Mouse (Mus musculus): ENCODE measurements around the gene Mras.

Gene Mras

DNA sequence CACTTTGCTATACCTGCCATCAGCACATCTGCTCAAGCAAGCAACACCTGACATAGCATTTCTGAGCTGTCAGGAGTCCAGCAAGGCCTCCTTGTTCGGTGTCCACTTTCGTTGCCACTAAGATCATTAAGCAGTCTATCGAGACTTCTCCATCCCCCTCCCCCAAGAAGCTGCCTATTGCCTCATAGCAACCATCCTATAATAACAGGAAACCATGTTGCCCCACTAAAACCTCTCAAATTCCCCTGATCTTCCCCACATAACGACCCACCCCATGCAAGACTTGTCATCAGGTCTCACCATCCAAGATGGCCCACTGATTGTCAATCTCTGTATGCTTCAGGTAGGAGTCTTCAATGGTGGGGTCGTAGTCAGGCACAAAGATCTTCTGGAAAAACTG is 26.1 kb downstream of the Mras start:
- no peak for DNase-seq (ENCODE audit: low spot score)

- DNase-seq (ENCODE audit: low spot score): no peak
Measured at GRCm38 (mm10) chr9:99409280-99409679, 27.9 kb downstream of the Mras start.

- no peak for DNase-seq (ENCODE audit: low spot score)
Measured at GRCm38 (mm10) chr9:99401288-99401974, 35.8 kb downstream of the Mras start.

GRCm38 (mm10) chr9:99400781-99401180 is 36.4 kb downstream of the Mras start:
- no peak for DNase-seq (ENCODE audit: low spot score)

GRCm38 (mm10) chr9:99397056-99397815 is 39.9 kb downstream of the Mras start:
- no peak for DNase-seq (ENCODE audit: low spot score)

DNA sequence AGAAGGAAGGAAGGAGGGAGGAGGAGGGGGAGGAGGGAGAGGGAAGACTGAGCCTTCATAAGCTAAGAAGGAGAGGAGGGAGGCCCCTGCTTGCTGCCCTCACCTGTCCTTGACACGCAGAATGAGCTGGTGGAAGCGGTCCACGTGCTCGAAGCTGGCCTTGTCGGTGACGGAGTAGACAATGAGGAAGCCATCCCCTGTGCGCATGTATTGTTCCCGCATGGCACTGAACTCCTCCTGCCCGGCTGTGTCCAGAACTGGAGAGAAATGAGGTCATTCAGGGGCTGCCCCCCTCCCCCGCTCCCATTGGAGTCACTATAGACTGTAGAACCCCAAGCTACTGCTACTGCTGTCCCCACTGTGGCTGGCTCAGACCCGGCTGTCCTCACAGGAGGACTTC is 42.8 kb downstream of the Mras start:
- no peak for DNase-seq (ENCODE audit: low spot score)

GRCm38 (mm10) chr9:99393146-99393545 is 44.0 kb downstream of the Mras start:
- DNase-seq (ENCODE audit: low spot score): no peak

- no peak for DNase-seq (ENCODE audit: low spot score)
Measured at GRCm38 (mm10) chr9:99391557-99391956, 45.6 kb downstream of the Mras start.

DNA sequence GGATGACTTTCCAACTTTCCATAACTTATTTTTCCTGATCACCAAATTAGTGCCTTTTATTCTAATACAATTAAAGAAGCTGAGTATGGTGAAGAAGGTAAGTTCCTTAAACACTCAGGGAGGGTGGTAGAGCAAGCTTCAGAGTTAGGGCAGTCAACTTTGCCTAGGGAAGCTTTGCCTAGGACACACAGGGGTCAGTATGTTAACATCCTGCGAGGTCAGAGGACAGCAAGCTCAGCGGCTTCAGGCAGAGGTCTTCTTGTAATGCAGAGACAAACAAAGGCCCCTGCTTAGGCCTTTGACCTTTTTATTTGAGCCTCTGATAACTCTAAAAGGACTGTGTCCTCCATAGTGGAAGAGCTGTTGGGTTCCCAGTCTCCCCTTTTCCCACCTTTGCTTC is 46.5 kb downstream of the Mras start:
- DNase-seq (ENCODE audit: low spot score): no peak

DNA sequence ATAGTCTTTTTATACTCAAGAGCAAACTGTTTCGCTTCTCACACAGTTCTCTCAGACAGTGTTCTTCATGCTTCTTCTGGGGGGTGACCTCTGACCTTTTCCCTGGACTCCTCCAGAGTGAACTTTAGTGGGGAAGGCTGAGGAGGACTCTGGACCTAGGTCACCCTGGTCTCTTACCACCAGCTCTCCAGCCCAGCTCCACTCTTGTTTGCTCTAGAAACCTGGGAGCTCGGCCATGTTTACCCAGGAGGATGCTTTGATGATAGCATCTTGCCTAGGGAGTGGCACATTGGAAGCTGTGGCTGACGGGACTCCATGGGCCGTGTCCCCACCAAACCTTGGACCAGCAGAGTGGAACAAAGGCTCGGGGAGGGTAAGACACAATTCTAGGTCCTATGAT is 47.0 kb downstream of the Mras start:
- DNase-seq (ENCODE audit: low spot score): no peak

- no peak for DNase-seq (ENCODE audit: low spot score)
Measured at GRCm38 (mm10) chr9:99389506-99389905, 47.7 kb downstream of the Mras start.

GRCm38 (mm10) chr9:99388856-99389255 is 48.3 kb downstream of the Mras start:
- DNase-seq (ENCODE audit: low spot score): no peak

GRCm38 (mm10) chr9:99388078-99388477 is 49.1 kb downstream of the Mras start:
- DNase-seq (ENCODE audit: low spot score): no peak

GRCm38 (mm10) chr9:99382556-99382955 is 54.6 kb downstream of the Mras start:
- DNase-seq (ENCODE audit: low spot score): no peak

DNA sequence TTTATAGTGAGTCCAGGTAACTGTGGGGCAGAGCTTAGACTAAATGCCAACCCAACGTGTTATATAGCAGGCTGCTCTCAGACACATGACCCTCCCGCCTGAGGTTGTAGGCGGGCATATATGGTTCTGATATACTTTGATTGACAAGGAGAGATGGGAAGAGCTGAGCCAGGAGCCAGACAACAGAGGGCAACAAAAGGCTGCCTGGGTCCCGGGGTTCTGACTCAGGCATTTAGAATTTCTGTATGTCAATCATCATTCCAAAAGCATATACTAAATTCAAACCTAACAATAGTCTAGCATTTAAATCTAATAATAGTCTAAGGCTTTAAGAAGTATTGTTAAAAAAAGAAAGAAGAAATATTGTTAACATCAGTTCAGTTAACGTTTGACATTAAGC is 58.0 kb downstream of the Mras start:
- DNase-seq (ENCODE audit: low spot score): no peak

DNA sequence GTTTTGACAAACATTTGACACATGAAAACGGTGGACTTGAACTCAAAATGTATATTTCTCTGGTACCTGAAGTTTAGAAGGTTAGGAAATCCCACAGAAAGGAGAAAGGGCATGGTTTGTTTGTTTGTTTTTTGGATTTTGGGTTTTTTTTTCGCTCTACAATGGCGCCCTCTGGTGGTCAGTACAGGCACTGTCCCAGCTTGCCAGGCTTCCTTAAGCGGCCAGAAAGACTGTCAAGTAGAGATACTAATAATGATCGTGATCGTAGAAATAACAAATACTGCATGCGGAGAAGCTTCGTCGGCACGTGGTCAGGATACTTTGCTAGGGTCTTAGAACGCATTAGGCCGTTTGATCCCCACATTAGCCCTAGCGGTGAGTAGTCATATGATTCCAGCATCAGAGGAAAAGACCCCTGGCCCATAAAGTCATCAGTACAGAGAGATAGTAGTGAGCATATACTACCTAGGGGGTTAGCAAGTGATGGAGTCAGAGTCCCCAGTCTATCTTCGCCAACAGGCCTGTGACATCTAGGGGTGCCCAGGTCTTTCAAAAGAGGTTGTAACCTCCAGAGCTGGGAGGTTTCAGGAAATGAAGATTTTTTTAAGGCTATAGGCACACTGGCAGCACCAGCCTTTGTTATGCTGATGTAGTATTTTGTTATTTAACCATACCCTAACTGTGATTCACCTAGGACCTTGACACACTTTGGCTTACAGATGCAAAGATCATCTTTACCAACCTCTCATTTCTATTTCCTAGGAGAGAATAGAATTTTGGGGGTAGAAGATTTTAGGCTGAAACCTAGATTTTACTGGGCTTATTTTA is 60.4 kb downstream of the Mras start:
- peak; percentile 52 for DNase-seq (ENCODE audit: low spot score)

DNA sequence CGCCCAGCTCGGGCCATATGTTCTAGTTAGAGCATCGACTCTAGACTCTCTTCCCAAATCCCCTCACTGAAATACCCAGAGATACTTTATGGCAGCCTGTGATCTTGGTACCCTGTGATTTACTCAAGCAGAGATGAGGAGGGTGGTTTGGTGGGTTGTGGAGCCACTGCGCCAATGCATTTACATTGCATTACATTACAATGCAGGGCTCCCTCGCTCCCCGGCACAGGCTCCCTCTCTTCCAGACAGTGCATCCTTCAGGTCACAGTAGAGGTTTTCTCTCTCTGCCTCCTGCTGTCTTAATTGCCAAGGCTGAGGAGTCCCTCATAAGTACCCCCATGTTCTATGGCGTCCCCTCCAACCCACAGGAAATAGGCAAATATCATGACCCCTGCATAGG is 68.8 kb downstream of the Mras start:
- no peak for DNase-seq (ENCODE audit: low spot score)

DNA sequence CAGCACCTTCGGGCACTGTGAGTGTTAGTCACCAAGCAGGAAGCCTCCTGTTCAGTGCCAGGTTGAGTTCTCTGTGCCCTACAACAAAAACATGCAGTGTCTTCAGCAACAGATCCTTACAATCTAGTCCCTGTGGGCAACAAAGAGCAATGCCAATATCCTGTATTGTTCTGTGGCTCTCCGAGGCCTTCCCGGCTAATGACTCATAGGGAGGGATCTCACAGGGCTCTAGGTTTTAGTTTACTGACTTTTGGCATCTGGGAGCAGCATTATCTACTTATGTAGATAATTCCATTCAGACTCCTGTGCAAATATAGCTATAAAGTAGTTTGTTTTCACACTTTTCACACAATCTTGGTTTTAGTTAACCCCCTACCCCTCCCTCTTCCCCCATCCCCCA is 71.3 kb downstream of the Mras start:
- no peak for DNase-seq (ENCODE audit: low spot score)

- no peak for DNase-seq (ENCODE audit: low spot score)
Measured at GRCm38 (mm10) chr9:99363076-99363475, 74.1 kb downstream of the Mras start.

DNA sequence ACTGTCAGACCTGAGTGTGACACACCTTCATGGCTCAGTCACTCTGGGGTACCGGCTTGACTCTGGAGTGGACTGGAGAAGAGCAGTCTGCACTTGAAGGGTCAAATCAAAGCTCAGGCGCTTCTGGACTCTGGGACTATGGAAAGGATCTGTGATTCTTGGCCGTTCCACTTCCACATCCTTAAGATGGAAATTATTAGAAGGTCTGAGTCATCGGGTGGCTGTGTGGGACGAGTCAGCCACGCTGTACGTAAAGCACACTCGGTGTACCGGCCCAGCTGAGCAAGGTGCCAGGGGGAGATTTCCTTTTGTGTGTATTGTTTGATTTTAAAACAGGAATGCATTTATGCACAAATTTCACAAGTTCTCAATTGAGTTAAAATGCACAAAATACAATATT is 75.2 kb downstream of the Mras start:
- DNase-seq (ENCODE audit: low spot score): no peak

- no peak for DNase-seq (ENCODE audit: low spot score)
Measured at GRCm38 (mm10) chr9:99359012-99359411, 78.2 kb downstream of the Mras start.

DNA sequence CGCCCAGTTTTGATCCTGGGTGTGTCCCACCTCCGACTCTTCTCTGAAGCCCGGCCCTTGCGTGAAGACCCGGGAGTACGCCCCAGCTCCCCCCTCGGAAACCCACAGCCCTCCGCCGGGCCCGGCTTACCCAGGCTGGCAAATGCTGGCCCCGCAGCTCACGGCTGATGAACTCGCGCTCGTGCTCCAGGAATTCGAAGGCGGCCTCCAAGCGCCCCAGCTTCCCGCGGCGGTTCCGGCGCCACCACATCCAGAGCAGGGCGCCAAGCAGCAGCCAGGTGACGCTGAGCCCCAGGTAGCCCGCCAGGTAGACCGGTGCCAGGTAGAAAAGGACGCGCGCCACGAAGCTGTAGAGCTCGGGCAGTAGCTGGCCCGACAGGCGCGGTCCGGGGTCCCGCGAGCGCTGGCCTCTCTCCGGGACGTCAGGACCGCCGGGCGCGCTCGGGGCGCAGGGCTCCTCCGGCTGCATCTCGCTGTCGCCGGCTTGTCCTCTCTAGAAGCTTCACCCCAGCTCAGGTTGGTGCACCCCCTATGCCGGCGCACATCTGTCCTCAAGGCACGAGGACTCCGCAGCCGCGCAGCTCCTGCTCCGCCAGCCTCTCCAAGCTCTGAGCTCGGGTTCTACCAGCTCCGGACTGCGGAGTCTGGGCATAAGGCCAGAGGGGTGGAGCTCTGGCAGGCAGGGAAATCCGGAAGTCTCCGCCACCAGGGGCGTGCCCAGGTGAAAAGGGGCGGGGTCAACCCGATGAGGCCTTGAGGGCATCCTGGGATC is 79.1 kb downstream of the Mras start, which contains the start of gene Esyt3:
Gene Esyt3, minus strand, starts transcription at position 637 of the 772 bp plus-strand sequence.
- DNase-seq (ENCODE audit: low spot score): peak; percentile 53
